Mouse (Mus musculus): ENCODE data around the gene Themis3.
"Not testable (repeated sequence)": the region's sequence is repeated elsewhere in the genome, so short reads cannot be mapped to it uniquely, and the experiment has no call there.

The Themis3 gene

DNA sequence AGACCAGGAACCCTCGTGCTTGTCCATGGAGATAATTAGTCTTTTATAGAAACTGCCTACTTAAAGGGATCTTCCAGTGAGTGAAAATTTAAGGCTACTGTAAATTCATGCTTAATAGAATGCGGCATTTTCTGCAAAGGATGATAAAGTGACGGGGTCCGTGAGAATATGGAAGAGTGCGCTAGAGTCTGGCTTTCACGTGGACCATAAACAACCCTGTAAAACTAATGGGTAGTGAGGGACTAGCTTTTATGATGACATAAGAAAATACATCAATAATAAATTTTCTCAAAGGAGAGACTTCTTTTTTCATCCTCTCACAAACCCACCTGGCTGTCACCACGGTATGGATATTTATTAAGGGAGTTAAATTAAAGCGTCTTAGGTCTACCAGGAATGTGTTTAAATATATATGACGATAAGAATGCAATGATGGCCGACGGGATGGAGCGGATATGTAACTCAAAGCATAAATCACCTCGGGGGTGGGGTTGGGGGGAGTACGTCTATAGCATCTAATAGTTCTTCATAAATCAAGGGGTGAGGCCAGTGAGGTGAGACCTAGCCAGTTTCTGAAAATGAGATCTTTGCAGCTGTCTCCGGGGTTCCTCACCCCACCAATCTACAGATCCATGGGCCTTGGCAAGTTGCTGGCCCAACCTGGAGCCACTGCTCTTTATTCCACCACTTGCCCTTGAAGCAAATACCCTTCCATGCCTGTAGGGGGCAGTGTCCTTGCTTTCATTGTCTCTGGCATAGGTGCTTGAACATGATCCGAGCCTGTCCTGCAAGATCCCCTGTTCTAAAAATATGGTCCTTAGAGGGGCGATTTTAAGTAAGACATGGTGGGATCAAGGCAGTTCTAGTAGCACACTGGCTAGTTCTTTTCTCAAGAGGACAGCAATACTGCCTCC, 35.8 kb downstream of the Themis3 start:
- no peak for DNase-seq

DNA sequence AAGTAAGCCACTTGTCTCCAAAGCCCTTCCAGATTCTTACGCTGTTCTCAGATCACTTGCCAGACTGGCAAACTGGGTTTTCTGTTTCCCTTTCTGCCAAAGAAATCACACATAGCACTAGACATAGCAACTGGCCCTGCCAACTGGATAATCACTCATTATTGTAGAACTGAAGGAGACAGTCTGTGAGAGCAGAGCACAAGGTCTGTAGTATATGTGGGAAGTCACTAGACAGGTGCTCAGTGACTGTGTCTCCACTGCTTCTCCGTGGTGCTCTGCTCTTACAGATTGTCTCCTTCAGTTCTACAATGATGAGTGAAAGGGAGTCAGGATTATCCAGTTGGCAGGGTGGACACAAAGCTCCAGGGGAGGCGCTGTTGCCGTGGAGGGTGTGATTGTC, 41.7 kb downstream of the Themis3 start:
- DNase-seq, result no peak

DNA sequence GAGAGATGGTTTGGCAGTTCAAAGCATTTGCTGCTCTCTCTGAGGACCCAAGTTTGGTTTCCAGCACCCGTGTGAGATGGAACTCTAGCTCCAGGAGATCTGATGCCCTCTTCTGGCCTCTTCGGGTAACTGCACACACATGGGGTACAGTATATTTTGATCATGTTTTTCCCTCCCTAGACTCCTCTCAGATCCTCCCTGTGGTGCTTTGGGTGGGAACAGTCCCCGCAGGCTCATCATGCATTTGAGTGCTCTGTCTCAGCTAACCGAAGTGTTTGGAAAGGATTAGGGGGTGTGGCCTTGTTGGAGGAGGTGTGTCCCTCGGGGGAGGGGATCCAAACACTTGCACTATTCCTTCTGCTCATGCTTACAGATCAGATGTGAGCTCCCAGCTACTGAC, 43.9 kb downstream of the Themis3 start:
- DNase-seq, result no peak

DNA sequence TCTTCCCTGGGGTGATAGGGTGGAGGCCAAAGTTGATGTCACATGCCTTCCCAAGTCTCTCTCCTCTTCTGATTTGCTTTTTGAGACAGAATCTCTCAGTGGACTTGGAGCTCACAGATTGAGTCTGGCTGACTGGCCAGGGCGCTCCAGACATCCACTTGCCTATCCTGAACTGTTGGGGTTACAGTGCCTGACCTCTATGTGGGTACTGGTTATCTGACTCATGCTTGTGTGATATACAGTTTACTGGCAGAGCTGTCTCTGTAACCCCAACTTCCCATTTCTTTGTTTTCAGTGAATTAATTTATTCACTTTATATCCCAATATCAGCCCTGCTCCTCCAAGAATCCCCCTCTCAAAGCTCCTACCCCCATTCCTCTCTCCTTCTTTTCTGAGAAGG, 62.1 kb downstream of the Themis3 start:
- DNase-seq, result no peak

DNA sequence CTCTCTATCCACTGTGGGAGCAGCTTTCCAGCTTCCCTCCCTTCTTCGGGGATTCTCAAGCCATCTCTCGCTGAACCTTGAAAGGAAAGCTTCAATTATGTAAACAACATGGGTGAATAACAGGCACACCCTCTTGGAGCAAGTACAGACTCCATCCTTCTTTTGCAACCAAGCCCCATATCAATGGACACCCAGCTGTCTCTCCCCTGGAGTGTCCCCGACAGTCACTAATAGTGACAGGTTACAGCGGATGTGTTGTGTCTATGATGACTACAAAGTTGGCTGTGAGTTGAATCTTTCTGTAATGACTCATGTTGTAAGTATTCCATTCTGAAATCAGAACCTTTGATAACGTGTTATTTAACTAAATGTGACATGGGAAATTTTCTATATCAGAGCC, 71.0 kb downstream of the Themis3 start:
- no peak for DNase-seq

DNA sequence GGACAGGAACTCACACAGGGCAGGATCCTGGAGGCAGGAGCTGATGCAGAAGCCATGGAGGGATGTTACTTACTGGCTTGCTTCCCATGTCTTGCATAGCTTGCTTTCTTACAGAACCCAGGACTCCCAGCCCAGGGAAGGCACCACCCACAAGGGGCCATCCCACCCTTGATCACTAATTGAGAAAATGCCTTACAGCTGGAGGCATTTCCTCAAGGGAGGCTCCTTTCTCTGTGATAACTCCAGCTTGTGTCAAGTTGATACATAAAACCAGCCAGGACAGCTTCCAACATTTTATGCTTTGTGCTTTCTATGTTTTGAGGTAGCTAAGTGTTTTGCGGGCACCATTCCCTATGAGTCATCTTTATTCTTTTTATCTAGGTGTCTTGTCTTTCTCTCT, 71.8 kb downstream of the Themis3 start:
- DNase-seq, result not testable (repeated sequence)

DNA sequence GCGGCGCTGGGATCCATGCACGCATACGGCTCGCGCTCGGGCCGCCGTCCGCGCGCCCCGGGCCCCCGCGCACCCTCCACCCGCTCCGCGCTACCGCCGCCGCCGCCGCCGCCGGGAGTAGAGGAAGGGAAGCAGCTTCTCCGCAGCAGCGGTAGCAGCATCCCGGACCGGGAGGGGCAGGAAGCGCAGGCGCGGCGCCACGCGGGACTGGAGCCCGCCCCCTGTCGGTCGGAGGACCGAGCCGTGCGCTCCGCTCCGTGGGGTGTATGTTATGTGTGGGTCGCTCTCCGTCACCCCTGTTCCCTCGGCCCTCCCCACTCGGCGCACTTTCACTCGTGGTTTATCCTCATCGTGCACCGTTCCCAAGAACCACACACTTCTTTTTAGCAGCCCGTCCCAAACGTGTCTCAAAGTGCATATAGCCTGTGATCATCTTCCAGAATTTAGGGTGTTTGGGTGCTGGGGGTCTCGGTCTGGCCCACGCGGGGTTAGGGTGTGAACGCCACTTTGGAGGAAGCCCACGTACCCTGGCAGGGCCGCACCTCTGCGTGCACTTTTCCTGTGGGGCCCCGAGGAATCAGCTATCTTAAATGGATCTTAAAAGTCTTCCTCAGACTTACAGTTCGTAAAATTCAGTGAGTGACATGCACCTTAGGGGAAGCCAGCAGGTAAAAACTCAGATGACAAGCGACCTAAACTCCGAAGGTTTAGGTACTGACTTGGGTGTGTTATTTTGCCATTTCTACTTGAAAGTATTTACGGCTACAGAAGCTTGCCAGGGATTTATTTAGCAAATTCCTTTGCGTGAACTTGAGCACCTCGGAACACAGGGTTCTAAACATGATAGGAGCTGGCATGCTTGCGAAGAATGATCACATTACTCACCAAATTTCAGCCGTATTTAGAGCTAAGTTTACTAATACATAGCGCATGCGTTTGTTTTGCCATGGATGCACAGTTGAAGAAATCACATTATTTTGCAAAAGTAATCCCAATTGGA, 74.6 kb downstream of the Themis3 start, which contains the start of gene Rab12:
Gene Rab12, minus strand, starts transcription at position 176 of the 1,000 bp plus-strand sequence.
- DNase-seq, result peak; percentile 83

DNA sequence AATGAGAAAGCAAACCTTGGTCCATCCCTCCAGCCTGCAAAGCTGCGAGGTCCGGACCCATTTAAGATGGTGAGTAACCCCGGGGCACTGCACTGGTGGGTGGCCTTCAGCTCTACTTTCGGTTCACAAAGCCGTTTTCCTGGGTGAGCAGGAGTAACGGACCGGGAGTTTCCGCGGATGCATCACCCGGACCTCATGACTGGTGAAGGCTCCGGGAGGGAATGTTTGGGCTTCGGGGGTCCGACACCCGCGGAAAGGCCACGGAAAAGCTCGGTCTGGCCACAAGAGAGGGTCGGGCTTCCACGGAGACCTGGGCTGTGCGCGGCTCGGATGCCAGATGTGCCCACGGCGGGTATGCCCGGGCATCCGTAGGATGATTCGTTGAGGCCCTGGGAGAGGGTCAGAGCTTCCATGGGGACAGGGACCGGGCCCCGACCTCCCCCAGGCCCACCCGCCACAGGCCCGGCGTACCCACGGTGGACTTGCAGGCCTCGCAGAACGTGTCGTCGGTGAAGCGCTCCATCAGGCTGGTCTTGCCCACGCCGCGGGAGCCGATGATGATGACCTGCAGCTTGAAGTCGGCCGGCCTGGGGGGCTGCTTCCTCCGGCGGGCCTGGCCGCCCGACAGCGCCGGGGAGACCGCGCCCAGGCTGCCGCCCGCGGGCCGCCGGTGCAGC, 75.4 kb downstream of the Themis3 start:
- DNase-seq, result peak; percentile 26

DNA sequence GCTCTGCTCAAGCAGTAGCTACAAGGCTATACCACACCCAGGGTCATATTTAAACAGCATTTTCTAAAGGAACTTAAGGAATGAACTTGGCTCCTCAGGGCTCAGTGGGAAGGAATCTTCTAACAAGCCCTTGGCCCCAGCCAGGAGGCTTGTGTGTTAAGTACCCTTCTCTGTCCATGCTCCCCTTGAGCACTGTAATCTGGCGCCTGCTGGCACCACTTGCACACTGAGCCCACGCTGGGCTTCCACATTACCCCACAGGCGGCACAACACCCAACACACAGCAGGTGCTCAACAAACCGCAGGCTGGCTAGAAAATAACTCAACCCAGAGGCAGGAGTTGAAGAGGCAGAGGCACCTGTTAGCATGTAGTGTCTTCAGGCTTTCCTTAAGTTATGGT, 77.5 kb downstream of the Themis3 start:
- DNase-seq, result no peak

DNA sequence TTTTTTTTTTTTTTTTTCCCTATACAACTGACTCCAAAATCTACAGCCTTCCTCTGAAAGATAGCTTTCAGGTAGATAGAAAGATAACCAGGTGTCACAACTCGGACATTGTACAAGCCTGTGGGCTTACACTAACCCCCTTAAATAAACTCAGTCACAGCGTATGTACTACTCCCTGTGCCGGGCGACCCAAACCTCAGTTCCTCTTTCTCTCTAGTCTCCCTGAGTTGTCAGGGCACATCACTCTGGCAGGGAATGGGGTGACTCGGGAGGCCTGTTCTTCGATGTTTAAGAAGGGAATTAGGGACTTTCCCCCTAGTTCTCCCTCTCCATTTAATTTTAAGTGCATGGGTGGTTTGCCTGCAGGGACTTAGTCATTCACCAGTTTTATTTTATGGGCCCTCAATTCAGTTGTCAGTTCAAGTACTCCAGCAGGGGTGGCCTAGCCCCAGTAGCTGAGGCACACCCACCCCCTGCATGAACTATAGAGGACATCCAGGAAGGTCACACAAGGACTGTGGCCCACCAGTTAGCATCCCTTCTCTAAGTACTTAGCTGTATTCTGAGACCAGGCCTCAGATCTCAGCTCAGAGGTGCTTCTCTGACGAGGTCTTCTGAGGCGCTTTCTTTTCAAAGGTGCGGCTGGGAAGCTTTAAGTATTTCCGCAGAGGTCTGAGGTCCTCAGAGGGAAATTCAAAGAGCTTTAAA, 80.0 kb downstream of the Themis3 start:
- no peak for DNase-seq

DNA sequence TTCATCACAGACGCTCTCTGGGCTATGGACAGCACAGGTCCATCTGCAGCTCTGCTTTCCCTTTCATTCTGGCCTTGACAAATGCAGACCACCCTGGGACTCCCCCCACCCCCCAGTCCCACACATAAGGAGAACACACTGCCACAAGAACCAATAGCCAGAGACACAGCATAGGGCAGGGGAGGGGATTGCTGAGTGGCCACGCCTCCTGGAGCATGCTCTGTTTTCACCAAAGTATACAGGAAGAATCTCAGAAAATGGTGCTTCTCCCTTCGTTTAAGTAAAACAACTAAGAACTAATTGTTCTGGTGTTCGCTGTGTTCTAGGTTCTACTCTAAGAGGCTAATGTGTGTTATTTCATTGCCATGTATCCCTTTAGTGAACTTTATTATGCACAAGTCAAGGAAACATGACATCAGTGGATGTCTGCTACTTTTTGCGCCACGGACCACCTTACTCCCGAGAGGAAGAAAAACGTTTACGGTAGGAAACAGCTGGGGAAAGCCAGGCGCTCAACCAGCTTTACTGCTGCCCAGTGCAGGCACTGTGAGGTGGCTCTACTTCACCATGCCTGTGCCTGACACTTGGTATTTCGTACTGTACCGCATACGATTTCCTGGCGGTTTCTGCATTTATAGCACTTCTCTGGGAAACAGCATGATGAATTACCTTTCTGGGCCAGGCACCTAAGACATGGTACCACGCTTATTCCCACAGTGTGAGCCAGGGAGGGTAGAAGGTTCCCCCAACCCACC, 82.0 kb downstream of the Themis3 start:
- no peak for DNase-seq

DNA sequence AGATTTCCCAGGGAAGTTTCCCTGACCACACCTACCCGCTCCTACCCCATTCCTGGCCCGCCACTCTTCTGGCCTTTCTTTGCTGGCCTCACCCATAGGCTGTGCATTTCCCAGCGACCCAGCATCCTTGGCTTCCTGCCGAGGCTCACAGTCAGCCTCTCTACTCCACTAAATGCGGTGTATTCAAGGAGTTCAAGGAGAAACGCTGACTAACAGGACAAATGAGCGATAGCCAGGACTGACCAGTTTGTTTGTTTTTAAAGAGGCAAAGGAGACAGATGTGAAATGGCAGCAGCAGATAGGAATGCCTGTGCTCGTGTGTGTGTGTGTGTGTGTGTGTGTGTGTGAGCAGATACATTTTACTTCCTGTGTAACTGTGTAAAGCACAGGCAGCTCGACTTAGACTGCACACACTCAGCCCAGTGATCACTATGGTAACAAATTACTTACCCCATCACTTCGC, 84.2 kb downstream of the Themis3 start:
- DNase-seq, result no peak

DNA sequence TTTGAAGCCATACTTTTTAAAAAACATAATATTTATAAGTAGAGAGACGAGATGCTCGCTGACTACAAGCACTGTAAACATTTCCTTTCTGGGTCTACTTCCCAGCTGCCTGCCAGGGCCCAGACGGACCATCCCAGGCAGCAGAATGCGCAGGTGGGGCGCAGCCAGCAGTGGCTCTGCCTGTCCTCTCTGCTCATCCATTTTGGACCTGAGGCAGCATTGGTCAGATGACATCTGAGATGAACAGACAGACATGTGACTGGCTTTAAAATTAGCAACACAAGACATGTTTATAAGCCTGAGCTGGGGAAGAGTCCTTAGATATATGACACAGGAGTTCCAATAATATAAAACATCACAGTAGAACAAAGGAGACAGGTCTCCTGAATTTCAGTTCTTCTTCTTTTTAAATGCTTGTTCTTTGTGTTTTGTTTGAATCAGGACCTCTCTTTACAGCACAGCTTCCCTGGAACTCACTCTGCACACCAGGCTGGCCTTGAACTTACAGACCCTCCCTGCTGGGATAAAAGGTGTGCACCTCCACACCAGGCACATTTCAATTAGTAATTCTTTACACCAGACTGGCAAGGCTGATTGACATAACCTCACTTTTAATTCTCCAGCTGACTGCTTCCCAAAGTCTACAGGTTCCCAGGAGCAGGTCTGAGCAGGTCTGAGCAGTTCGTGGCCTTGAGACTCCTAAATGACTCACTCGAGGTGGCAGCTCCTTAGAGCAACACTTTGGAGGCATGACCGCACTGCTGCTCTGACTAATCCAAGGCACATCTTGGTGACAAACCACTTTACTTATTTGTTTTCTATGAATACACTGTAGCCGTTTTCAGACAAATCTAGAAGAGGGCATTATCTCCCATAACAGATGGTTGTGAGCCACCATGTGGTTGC, 87.1 kb downstream of the Themis3 start:
- no peak for DNase-seq

DNA sequence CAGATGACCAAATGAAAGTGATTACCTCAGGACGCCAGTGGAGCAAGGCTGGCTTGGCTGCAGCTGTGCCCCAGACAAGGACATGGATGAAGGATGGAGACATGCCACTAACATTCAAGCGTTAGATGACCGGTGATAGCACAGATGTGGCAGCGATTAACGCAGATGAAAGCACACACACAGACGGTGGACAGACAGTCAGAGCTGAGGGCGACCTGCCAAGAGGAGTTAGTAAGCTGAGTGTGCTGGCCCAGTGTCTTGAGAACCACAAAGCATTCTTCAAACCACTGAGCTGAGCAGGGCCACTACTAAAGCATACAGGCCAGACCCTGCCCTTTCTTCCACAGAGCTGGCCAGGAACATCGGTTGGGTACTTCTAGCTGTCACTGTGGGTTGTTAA, 89.5 kb downstream of the Themis3 start:
- no peak for DNase-seq

Data from kidney, adult 9 months (tissue).